Mouse (Mus musculus) right cerebral cortex, postnatal 25 days (tissue): ENCODE results near the gene Aunip.
A peak's percentile ranks its signal among the peaks of the same experiment; 100 is the strongest.

Experiments
- DNase-seq: peaks from one replicate; pipeline ENCODE4 v3.0.0; 2022

Gene Aunip

GRCm38 (mm10) chr4:134510845-134511411 is at the start of gene Aunip:
TSS of gene Aunip (plus strand) at chr4:134510999.
- DNase-seq, result peak; percentile 81

GRCm38 (mm10) chr4:134461252-134461651 is 49.5 kb upstream of the Aunip start:
- no peak for DNase-seq

- no peak for DNase-seq
These were observed 45.0 kb upstream of the Aunip start for GRCm38 (mm10) chr4:134465789-134466188.

- no peak for DNase-seq
These were observed 44.2 kb upstream of the Aunip start for GRCm38 (mm10) chr4:134466381-134467262.

- DNase-seq, result no peak
These were observed 43.2 kb upstream of the Aunip start for GRCm38 (mm10) chr4:134467435-134468214.

- DNase-seq, result peak; percentile 96
These were observed 42.6 kb upstream of the Aunip start, which contains the start of gene Stmn1 for GRCm38 (mm10) chr4:134468215-134468575. TSS of gene Stmn1 (plus strand) at chr4:134468320.

- DNase-seq, result peak; percentile 93
These were observed 42.1 kb upstream of the Aunip start for GRCm38 (mm10) chr4:134468578-134469266.

- DNase-seq, result no peak
These were observed 41.4 kb upstream of the Aunip start for GRCm38 (mm10) chr4:134469341-134469796.

GRCm38 (mm10) chr4:134469985-134470384 is 40.8 kb upstream of the Aunip start:
- no peak for DNase-seq

GRCm38 (mm10) chr4:134471469-134471868 is 39.3 kb upstream of the Aunip start:
- DNase-seq, result no peak

GRCm38 (mm10) chr4:134473764-134474163 is 37.0 kb upstream of the Aunip start:
- no peak for DNase-seq

- no peak for DNase-seq
These were observed 36.6 kb upstream of the Aunip start for GRCm38 (mm10) chr4:134474240-134474639.

GRCm38 (mm10) chr4:134476899-134477298 is 33.9 kb upstream of the Aunip start:
- no peak for DNase-seq

- DNase-seq, result peak; percentile 91
These were observed 32.8 kb upstream of the Aunip start for GRCm38 (mm10) chr4:134478031-134478430.

- DNase-seq, result no peak
These were observed 31.0 kb upstream of the Aunip start for GRCm38 (mm10) chr4:134479839-134480238.

- no peak for DNase-seq
These were observed 29.9 kb upstream of the Aunip start for GRCm38 (mm10) chr4:134480864-134481263.

- DNase-seq, result no peak
These were observed 29.5 kb upstream of the Aunip start for GRCm38 (mm10) chr4:134481270-134481669.

GRCm38 (mm10) chr4:134482442-134482841 is 28.4 kb upstream of the Aunip start:
- no peak for DNase-seq

GRCm38 (mm10) chr4:134483078-134483688 is 27.6 kb upstream of the Aunip start:
- no peak for DNase-seq

- no peak for DNase-seq
These were observed 27.1 kb upstream of the Aunip start for GRCm38 (mm10) chr4:134483696-134484095.

GRCm38 (mm10) chr4:134484231-134484630 is 26.6 kb upstream of the Aunip start:
- DNase-seq, result no peak
